Mouse (Mus musculus): Measurements from ENCODE around the gene Ahctf1.

The Ahctf1 gene

DNA sequence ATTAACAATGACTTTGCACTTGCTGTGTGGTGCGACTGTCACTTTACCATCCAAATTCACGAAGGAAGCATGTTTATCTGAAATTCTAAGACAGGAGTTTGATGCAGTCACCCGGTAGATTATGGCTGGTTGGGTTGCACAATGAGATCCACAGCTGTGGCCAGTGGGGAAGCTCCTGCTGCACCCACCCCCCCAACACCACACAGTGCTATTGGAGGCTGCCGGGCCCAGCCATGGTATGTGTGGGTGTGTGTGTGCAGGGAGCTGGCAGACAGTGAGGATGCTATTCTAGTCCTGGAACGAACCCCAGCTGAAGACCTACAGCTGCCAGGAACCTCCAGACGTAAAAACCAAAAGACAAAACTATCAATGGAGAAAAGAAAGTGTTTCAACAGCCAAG lies 94.1 kb downstream of the Ahctf1 start:
- peak; percentile 43 for DNase-seq

- no peak for DNase-seq
These were observed 98.3 kb downstream of the Ahctf1 start for GRCm38 (mm10) chr1:179705154-179705553.

DNA sequence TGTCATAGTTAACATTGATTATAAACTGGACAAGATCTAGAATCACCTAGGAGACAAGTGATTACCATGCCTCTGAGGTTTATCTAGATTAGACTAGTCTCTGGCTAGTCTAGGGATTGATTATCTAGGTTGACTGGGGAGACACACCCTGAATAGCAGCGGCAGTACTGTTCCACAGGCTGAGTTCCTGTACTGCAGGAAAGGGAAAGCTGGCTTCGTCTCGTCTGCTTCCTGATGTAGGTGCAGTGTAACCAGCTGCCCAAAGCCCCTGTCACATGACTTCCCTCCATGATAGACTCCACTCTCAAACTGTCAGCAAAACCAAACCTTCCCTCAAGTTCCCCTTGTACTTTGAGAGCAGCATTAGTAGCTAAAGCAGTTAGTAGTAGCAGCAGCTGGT lies 99.3 kb downstream of the Ahctf1 start:
- no peak for DNase-seq
